Mouse (Mus musculus) midbrain, embryonic 15.5 days (tissue): Measurements from ENCODE around the gene Fgd3. TPM values are rescaled to one million over a fixed set of nuclear protein-coding genes. Genes with fewer than 3 reads are reported as not detected.
A peak's percentile ranks its signal among the peaks of the same experiment; 100 is the strongest.

Source experiments
- ATAC-seq: fragments of 200-750 bp; cut with Nextera tagmentation; replicated peaks from 2 replicates; pipeline ENCODE4 v1.8.0; 2017; ENCODE audit warnings: moderate TSS enrichment
- H3K27ac ChIP-seq: fragments of 300-500 bp; sonication (generic); 2 replicates; pipeline ENCODE4 v1.5.1; 2015; ENCODE audit warnings: mild to moderate bottlenecking, inconsistent platforms
- H3K27me3 ChIP-seq: fragments of 300-500 bp; sonication (generic); replicated peaks from 2 replicates; pipeline ENCODE4 v1.6.1; 2015; ENCODE audit warnings: inconsistent platforms
- H3K36me3 ChIP-seq: fragments of 300-500 bp; sonication (generic); replicated peaks from 2 replicates; pipeline ENCODE4 v1.6.1; 2015; ENCODE audit warnings: inconsistent platforms
- H3K4me1 ChIP-seq: fragments of 300-500 bp; sonication (generic); 2 replicates; pipeline ENCODE4 v1.6.1; 2015; ENCODE audit warnings: inconsistent platforms
- H3K4me2 ChIP-seq: fragments of 300-500 bp; sonication (generic); 2 replicates; pipeline ENCODE4 v1.6.1; 2015; ENCODE audit warnings: inconsistent platforms, mild to moderate bottlenecking, moderate library complexity
- H3K4me3 ChIP-seq: fragments of 300-500 bp; sonication (generic); 2 replicates; pipeline ENCODE4 v1.5.1; 2015; ENCODE audit warnings: mild to moderate bottlenecking, inconsistent platforms
- H3K9ac ChIP-seq: fragments of 300-500 bp; sonication (generic); 2 replicates; pipeline ENCODE4 v1.6.1; 2015; ENCODE audit warnings: mild to moderate bottlenecking, inconsistent platforms
- H3K9me3 ChIP-seq: fragments of 300-500 bp; sonication (generic); 2 replicates; pipeline ENCODE4 v1.6.1; 2016; ENCODE audit warnings: inconsistent platforms
- WGBS: fragments of 180-500 bp; shearing (Covaris S2); methylation state at CpG from one replicate; pipeline ENCODE4 v1.1.7; 2015; ENCODE audit warnings: mixed read lengths; 5-methylcytosine and 5-hydroxymethylcytosine counted together
- polyA plus RNA-seq: library from polyadenylated mRNA; unstranded; fragments of >200 nt; fragmentation: Nextera tagmentation; extraction: Ambion mirVana; gene quantifications from 2 replicates; pipeline ENCODE4 v1.2.1, GENCODE M21; 2015

Gene Fgd3
- polyA plus RNA-seq, 1 experiment from 2014 or later, result 3.1 TPM

DNA sequence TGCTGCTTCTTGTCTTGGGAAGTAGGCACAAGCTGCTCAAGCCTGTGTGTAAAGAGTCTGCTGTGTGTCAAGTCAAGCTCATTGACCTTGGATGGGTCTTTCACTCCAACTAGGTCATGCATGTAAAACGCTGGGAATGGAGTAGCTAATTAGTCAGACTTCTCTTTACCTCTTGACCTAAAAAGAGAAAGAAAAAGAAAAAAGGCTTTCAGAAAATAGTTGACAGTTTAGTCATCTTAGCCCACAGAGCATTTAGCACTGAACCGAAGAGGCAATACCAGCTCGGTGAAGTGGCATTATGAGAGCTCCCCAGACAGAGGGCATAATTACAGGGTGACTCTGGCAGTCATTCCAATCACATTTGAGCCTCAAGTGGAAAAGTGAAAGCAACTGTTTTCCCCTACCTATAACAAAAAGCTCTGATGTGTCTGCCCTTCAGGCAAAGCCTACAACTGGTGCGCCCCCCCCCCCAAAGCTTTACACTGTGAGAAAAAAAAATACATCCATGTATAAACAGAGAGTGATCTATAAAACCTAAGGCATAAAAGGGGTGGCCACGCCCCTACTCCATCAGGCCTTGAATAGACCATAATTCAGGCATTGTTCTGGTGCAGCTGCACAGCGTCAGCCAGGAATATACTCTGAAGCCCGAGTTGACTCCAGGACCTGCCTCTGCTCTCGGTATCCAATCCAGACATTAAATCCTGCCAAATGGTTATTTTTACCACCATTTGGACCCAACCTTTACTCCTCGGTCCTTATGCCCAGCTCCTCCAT lies 3.5 kb downstream of the Fgd3 start:
- Histone ChIP-seq H3K4me2 (no peak overlapping the region), H3K4me1 (peaks cover 37% of the 10 kb centered on the region), H3K27ac (0 out of 2 replicates have a peak overlapping the region, but pooled peaks have one; percentile 31), H3K9me3 (no peaks in the 10 kb centered on the region), H3K4me3 (no peak overlapping the region), H3K36me3 (no peaks in the 10 kb centered on the region), H3K27me3 (no peaks in the 10 kb centered on the region), H3K9ac (no peak overlapping the region)
- 37% methylated on average over 9 of the region's 9 CpGs for WGBS
- ATAC-seq, result no peak

DNA sequence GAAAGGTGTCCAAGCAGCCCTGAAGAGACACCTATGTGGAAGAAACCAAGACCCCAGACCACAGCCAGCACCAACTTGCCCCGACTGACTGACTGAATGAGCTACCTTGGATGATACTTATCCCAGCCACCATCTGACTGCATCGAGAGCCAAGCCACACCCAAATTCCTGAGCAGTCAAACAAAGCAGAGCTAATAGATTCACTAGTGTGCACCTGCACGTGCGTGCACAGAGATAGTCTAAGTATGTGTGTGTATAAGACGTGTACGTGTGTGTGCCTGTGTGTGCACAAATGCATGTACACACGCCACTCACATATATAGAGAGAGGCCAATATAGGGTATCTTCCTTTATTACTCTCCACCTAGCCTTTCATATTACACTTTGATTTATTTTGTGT lies 8.5 kb downstream of the Fgd3 start:
- Histone ChIP-seq H3K27me3 (no peaks in the 10 kb centered on the region), H3K4me2 (no peak overlapping the region), H3K27ac (no peak overlapping the region), H3K9ac (no peak overlapping the region), H3K4me1 (peaks cover 5% of the 10 kb centered on the region; the same call in 1 of the 2 replicates), H3K36me3 (no peaks in the 10 kb centered on the region), H3K4me3 (no peak overlapping the region), H3K9me3 (no peaks in the 10 kb centered on the region)
- WGBS, result 91% methylated on average over 7 of the region's 7 CpGs
- ATAC-seq, result no peak

GRCm38 (mm10) chr13:49309501-49309900 lies 10.6 kb downstream of the Fgd3 start:
- H3K9ac ChIP-seq, result no peak overlapping the region
- 93% methylated on average over 1 of the region's 1 CpGs for WGBS
- H3K4me2 ChIP-seq, result no peak overlapping the region
- no peaks in the 10 kb centered on the region for H3K36me3 ChIP-seq
- ATAC-seq, result no peak
- H3K27me3 ChIP-seq, result no peaks in the 10 kb centered on the region
- no peak overlapping the region for H3K4me3 ChIP-seq
- H3K27ac ChIP-seq, result no peak overlapping the region
- H3K4me1 ChIP-seq, result no peaks in the 10 kb centered on the region
- no peaks in the 10 kb centered on the region for H3K9me3 ChIP-seq

GRCm38 (mm10) chr13:49308861-49309403 lies 11.2 kb downstream of the Fgd3 start:
- WGBS, result 84% methylated on average over 16 of the region's 16 CpGs
- Histone ChIP-seq H3K4me2 (no peak overlapping the region), H3K4me3 (no peak overlapping the region), H3K9me3 (no peaks in the 10 kb centered on the region), H3K4me1 (no peaks in the 10 kb centered on the region), H3K27me3 (no peaks in the 10 kb centered on the region), H3K9ac (no peak overlapping the region), H3K27ac (no peak overlapping the region), H3K36me3 (no peaks in the 10 kb centered on the region)
- no peak for ATAC-seq

DNA sequence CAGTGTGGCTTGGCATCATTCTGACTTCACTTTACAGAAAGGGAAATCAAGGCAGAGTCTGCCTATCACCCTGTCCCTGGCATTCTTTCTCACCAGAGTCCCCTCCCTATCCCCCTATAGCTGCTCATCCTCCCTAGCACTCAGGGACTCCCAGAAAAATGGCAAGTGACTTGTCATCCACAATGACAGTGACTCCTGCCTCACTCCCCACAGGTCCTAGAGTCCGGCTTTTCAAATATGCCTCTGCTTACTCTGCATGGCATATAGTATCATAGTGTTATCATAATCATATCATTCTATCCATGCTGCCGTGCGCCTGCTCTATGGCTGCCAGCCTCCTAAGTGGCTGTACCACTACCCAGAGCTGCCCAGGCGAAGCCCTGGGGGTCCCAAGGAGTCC lies 11.9 kb downstream of the Fgd3 start:
- Histone ChIP-seq H3K9ac (no peak overlapping the region), H3K27ac (no peak overlapping the region), H3K4me3 (no peak overlapping the region), H3K36me3 (no peaks in the 10 kb centered on the region), H3K4me1 (no peaks in the 10 kb centered on the region), H3K4me2 (no peak overlapping the region), H3K9me3 (no peaks in the 10 kb centered on the region), H3K27me3 (no peaks in the 10 kb centered on the region)
- no peak for ATAC-seq
- 94% methylated on average over 4 of the region's 4 CpGs for WGBS

GRCm38 (mm10) chr13:49307311-49307969 lies 12.7 kb downstream of the Fgd3 start:
- Histone ChIP-seq H3K9ac (no peak overlapping the region), H3K4me1 (no peaks in the 10 kb centered on the region), H3K27ac (no peak overlapping the region), H3K27me3 (no peaks in the 10 kb centered on the region), H3K9me3 (no peaks in the 10 kb centered on the region), H3K4me2 (no peak overlapping the region), H3K36me3 (no peaks in the 10 kb centered on the region), H3K4me3 (no peak overlapping the region)
- peak; percentile 58 for ATAC-seq
- WGBS, result 42% methylated on average over 10 of the region's 10 CpGs

- H3K4me1 ChIP-seq, result no peaks in the 10 kb centered on the region
- H3K27me3 ChIP-seq, result no peaks in the 10 kb centered on the region
- H3K9ac ChIP-seq, result no peak overlapping the region
- H3K36me3 ChIP-seq, result no peaks in the 10 kb centered on the region
- H3K27ac ChIP-seq, result no peak overlapping the region
- no peak overlapping the region for H3K4me3 ChIP-seq
- H3K9me3 ChIP-seq, result no peaks in the 10 kb centered on the region
- WGBS, result 80% methylated on average over 7 of the region's 7 CpGs
- no peak for ATAC-seq
- no peak overlapping the region for H3K4me2 ChIP-seq
Observed at GRCm38 (mm10) chr13:49306771-49307310, 13.3 kb downstream of the Fgd3 start.

DNA sequence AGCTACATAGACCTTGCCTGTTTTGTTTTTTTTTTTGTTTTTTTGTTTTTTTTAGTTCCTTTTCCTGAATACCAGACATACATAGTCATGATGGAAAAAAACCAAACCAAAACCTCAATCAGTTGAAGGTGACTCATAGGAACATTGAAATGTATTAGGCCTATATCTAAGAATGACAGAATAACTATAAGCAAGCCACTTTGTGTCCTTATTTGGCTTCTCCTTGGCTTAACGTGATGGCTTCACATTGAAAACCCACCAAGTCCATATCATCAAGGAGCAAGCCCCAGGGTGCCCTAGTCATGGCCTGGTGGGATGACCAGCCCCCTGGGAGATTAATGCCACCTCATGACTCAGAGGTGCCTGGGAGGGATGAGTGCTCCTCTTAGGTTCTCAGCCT lies 19.3 kb downstream of the Fgd3 start:
- Histone ChIP-seq H3K9me3 (no peaks in the 10 kb centered on the region), H3K27ac (no peak overlapping the region), H3K27me3 (no peaks in the 10 kb centered on the region), H3K4me2 (no peak overlapping the region), H3K9ac (no peak overlapping the region), H3K4me1 (no peaks in the 10 kb centered on the region), H3K36me3 (no peaks in the 10 kb centered on the region), H3K4me3 (no peak overlapping the region)
- no peak for ATAC-seq
- WGBS, result 73% methylated on average over 1 of the region's 1 CpGs

DNA sequence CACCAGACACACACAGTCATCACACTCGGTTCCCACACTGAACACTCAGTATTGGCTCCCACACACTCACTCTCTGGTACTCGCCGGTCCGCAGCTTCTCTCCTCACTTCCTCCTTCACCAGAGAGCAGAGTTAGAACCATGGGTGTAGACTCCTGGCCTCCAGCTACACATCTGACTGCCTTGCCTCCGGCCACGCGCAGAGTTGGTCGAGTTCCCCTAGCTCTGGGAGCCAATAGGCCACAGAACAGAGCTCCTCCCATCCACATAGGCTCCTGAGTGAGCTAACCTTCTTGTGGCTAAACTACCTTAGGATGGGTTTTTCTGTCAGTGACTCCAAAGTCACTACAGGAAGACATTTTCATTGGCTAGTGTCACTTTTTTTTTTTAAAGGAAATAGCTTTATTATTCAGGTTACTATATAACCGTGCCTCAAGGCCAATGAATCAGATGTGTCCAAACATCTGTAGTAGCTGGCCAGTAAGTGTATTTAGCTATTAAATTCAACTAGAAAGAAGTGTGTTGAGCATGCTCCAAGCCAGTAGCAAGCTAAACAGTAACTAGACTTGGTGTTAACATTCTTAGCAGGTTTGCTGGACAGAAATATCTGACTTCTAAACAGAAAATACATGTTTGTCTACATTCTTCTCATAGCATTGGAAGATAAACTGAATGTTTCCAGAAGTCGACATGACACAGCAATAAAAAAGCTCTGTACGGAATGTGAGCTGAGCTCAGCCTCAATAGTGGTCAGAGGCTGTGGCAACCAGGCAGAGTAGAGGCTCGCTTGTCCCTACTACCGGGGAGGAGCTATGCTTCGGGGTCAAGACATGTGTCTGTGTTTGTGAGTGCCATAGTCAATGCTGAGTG lies 21.4 kb downstream of the Fgd3 start:
- Histone ChIP-seq H3K9ac (no peak overlapping the region), H3K36me3 (no peaks in the 10 kb centered on the region), H3K4me3 (no peak overlapping the region), H3K4me1 (no peaks in the 10 kb centered on the region), H3K9me3 (no peaks in the 10 kb centered on the region), H3K27me3 (no peaks in the 10 kb centered on the region), H3K4me2 (no peak overlapping the region), H3K27ac (no peak overlapping the region)
- no peak for ATAC-seq
- WGBS, result 91% methylated on average over 14 of the region's 14 CpGs

DNA sequence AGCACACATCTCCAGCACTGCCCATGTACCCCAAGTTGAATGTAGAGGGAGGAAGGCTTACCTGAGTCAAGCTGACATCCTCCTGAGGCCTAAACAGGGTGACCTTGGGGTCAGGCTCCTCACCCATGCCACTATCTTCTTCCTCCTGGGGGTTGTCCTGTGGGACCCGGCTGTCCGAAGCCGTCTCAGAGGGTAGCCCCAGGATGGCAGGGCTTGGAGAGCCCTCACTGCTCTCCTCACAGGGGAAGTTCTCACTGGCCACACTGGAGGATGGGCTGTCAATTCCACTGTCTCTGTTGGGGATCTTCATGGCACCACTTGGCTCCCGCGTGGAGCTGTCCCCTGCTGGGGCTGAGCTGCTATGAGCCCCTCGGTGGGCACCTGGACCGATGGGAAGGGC lies 23.8 kb downstream of the Fgd3 start:
- Histone ChIP-seq H3K4me3 (no peak overlapping the region), H3K27ac (no peak overlapping the region), H3K36me3 (no peaks in the 10 kb centered on the region), H3K9me3 (no peaks in the 10 kb centered on the region), H3K4me2 (no peak overlapping the region), H3K9ac (no peak overlapping the region), H3K27me3 (no peaks in the 10 kb centered on the region), H3K4me1 (no peaks in the 10 kb centered on the region)
- WGBS, result 84% methylated on average over 7 of the region's 7 CpGs
- ATAC-seq, result no peak

- Histone ChIP-seq H3K9me3 (no peaks in the 10 kb centered on the region), H3K4me1 (no peaks in the 10 kb centered on the region), H3K9ac (no peak overlapping the region), H3K27ac (no peak overlapping the region), H3K4me3 (no peak overlapping the region), H3K36me3 (no peaks in the 10 kb centered on the region), H3K4me2 (no peak overlapping the region), H3K27me3 (no peaks in the 10 kb centered on the region)
- WGBS, result 82% methylated on average over 9 of the region's 9 CpGs
- no peak for ATAC-seq
Observed at GRCm38 (mm10) chr13:49294108-49294507, 26.0 kb downstream of the Fgd3 start.

DNA sequence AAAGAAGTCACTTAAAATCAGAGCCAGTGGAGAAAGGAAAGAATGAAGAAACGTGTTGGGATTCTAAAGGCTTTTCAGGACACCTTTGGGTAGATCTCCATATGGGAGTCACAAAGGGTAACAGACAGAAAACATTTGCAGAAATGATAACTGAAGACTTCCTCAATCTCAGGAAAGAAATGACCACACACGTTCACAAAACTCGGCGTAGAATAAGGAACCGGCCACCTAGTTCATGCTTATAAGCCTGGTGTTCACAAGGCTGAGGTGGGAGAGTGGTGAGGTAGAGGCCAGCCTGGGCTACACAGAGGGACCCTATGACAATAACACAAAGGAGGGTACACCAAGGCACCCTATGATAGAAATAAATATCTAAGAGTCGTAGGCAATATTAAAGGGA lies 28.2 kb downstream of the Fgd3 start:
- H3K27me3 ChIP-seq, result no peaks in the 10 kb centered on the region
- no peak overlapping the region for H3K4me3 ChIP-seq
- H3K36me3 ChIP-seq, result no peaks in the 10 kb centered on the region
- H3K4me1 ChIP-seq, result no peaks in the 10 kb centered on the region
- no peak overlapping the region for H3K9ac ChIP-seq
- 89% methylated on average over 6 of the region's 6 CpGs for WGBS
- no peak overlapping the region for H3K4me2 ChIP-seq
- ATAC-seq, result no peak
- no peak overlapping the region for H3K27ac ChIP-seq
- H3K9me3 ChIP-seq, result no peaks in the 10 kb centered on the region
